Mouse (Mus musculus): Measurements from ENCODE around the gene Ggt1.
"Not testable (repeated sequence)": the region's sequence is repeated elsewhere in the genome, so short reads cannot be mapped to it uniquely, and the experiment has no call there.

The Ggt1 gene

DNA sequence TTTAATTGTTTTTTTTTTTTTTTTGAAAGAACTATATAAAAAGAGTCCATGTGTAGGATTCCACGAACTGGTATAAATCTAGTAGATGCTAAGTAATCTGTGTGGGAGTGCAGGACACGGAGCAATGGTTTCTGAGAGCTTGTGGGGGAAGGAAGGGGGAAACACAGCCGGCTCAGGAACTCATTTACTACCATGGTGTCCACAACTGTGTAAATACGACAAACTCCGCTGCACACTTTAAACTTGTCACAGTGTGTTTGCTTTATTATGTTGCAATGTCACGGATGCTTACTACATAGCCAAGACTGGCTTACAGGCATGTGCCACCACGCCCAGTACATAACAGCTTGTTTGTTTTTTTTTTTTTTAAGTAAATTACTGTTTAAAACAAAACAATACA, 11.5 kb upstream of the Ggt1 start:
- no peak for DNase-seq (ENCODE audit: extremely low spot score, low spot score)

DNA sequence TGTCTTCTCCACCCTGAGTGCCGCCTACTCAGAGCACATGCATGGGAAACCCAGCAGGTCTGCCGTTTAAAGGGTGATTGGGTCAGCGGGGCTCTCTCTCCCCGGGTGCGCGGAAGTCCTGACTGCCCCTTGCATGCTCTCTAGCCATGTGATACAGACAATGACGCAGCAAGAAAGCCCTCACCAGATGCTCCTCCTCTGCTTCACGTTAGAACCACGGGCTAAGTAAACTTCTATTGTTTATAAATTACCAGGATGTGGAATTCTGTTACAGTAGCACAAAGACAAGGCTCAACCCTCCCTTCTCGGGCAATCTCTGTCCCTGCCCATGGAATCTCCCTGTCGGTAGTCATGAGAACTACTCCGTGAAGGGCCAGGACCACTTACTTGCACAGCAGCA, 10.2 kb upstream of the Ggt1 start:
- no peak for DNase-seq (ENCODE audit: extremely low spot score, low spot score)

DNA sequence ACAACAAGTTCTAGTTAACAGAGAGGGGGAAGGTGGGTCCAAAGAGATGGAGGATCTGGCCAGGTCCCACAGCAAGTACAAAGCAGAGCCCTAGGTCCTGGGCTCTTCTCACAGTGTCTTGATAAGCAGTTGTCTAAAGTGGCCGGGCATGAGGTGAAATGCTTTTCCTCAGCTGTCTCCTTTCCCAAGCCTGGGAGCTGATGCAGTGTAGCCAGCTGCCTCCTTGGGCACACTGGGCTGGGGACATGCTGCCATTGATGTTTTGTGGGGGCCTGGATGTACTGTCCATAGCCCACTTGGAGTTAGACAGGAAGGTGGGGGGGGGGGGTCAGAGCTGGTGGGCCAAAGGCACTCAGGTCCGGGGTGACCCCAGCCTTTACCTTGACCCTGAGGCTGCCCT, 9.3 kb upstream of the Ggt1 start:
- DNase-seq (ENCODE audit: extremely low spot score, low spot score), result no peak

DNA sequence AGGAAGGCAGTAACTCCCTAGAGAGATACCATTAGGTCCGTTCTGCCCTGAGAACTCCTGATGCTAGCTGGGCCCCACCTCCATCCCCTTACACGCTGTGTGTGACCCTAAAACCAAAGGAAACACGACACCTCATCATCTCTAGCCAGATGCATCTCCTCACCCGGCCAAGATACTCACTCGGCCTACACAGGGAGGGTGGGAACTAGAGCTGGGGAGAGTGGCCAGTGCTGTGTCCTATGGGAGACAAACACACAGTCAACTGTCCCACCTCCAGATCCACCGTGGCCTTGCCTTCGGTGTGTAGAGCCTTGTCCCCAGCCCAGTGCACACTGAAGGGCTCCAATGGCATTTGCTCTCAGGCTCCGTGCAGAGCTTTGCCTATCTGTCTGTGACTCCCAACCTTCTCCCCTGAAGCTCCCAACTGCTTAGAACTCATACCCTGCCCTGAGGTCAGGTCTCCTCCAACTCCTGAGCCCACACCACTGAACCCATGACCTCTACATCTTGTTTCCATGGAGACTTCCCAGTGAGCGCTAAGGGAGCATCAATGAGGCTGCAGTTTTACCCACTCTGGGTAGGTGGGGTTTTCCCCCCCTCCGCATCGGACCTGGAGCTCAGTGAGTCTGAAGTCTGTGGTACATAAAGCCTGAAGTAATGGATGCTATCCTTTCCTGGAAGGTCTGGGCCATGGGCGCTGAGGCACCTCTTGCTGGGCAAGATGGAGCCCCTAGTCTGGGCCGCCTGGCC, 8.5 kb upstream of the Ggt1 start:
- no peak for DNase-seq (ENCODE audit: extremely low spot score, low spot score)

DNA sequence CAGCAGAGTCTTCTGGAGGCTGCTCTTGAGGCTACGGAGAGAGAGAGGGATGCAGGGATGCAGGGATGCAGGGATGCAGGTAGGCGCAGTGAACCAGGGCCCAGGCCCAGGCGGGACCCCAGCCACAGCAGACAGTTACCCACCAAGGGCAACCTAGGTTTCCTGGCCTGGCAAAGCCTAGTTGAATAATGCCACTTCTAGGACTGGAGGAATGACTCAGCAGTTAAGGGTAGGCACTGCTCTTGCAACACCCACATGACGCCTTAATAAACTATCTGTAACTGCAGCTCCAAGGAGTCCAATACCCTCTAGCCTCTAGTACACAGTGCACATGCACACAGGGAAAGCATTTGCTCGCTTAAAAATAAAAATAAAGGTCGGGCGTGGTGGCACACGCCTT, 7.3 kb upstream of the Ggt1 start:
- DNase-seq (ENCODE audit: extremely low spot score, low spot score), result no peak

DNA sequence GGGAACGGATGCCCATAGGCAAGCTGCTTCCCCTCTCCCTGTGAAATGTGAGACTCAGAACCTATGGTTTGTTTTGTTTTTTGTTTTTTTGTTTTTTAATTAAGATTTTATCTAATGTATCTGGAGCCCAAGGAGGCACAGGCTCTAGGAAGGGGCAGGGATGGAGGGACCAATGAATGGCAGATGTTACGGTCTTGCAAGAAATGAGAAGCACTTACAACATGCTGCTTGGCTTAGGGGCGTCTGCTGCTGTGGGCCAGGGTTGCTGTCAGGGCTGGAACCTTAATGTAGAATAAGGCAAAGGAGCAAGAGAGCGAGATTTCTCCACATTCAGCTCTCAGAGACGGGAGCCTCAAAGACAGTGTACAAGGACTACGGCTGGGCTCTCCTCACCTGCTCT, 5.8 kb upstream of the Ggt1 start:
- DNase-seq (ENCODE audit: extremely low spot score, low spot score), result no peak

DNA sequence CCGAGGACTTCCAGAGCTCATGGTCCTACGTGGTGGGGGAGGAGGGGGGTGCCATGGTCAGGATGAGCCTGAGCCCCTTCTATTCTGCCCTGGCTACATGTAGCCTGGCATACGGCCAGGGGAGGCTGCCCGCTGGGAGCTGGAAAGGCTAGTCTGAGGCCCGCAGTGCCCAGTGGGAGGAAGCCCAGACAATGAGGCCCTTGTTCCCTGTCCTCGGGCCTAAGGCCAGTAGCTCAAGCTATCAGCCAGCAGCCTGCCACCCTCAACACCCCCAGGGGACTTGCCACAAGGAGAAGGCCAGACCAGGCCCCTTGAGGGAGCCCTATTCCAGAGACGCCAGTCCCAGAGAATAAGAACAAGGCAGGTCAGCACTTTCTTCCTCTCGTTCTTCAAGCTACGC, 5.4 kb upstream of the Ggt1 start:
- DNase-seq (ENCODE audit: extremely low spot score, low spot score), result no peak

DNA sequence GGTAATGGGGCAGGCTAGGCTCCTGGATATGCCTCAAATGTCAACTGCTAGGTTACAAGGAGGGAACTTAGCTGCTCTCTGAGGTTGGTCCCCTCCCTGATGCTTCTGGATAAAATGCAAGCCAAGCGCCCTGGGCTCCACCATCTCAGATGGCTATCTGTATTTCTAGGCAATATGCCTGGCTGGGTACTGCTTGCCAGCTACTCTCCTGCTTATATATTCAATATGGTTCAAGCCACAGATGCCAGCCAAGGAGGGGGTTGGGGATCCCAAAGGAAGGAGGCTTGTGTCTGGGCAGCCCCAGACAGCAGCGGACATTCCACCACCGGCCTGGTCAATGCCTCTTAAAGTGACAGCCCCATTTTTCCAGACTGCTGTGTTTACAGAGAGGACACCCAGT, 2.9 kb upstream of the Ggt1 start:
- DNase-seq (ENCODE audit: extremely low spot score, low spot score), result no peak

DNA sequence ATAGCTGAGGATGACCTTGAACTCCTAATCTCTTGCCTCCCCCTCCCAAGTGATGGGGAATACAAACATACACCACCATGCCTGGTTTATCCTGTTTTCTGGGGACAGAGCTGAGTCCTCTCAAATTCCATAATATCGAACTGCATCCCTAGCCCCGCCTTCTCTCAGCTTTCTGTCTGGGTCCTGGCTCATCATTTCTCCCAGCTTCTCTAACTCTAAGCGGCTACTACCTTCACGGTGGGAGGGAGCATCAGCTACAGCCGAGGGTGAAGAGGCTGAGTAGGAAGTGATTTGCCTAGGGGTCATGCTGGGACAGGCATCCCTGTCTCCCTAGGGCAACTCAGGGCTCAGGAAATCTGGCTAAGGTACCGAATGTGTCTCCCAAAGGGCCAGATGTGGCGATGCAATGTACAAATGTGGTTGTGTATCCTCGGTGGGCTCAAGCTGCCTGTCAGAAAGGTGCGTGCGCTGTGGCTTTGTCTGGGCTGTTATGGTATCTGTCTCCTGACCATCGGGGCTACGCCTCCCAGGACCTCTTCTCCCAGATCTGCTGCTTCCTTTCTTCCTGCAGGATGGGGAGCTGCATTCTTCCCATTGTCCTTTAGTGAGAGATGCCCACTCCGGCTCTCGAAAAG, 2.2 kb upstream of the Ggt1 start:
- no peak for DNase-seq (ENCODE audit: extremely low spot score, low spot score)

DNA sequence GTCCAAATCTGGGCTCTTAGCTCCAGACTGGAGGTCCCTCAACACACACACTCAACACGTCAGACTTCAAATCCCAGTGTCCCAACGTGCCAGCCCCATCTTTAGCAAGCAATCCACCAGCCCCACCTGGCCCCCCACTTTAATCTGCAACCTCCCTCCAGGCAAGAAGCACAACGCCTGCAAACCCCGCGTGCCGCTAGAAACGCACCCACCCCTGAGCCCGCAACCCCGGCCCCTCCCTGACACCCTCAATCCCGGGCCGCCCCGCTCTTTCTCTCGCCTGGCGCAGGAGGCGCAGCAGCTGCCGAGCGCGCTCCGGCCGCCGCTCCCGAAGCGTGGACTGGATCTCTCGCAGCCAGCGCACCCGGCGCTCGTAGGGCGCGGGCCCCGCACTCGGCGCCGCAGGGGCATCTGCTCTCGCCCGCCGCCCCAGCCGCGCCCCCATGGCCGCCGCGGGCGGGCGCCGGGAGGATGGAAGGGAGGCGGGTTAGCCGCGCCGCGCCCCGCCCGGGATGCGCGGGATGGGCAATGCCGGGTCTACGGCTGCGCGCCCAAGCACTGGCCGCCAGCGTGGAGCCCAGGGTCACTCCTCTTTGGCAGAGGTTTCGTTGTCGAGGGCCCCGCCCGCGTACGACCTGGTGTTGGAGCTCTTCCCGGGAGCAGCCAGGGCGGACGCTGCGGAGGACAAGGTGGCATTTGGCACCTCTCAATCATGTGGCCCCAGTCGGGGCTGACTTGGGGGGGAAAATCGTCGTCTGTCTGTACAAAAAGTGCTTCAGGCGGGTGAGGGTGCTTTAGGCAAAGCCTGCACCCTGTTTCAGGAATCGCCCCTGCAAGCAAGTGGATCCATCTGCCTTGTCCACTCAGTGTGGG, 1.5 kb upstream of the Ggt1 start, which contains the start of gene Lrrc75b:
Gene Lrrc75b, minus strand, starts transcription at position 655 of the 873 bp plus-strand sequence.
- DNase-seq (ENCODE audit: extremely low spot score, low spot score), result peak; percentile 67

DNA sequence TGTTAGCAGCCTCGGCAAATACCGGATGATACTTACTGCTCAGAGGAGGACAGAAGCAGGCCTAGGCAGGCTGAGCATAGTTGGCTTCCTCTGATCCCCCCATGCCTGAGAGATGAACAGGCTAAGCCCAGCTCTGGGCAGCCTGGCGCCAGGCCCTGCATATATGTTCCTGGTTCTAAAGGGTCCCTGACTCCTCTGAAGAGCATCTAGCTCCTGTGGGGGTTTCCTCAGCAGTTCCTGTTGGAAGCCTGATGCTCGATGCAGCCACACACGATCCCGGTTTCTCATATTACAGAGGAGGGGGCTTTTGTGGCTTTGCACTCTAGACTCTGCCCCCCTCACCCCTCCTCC, 880 bp upstream of the Ggt1 start:
- DNase-seq (ENCODE audit: extremely low spot score, low spot score), result no peak

DNA sequence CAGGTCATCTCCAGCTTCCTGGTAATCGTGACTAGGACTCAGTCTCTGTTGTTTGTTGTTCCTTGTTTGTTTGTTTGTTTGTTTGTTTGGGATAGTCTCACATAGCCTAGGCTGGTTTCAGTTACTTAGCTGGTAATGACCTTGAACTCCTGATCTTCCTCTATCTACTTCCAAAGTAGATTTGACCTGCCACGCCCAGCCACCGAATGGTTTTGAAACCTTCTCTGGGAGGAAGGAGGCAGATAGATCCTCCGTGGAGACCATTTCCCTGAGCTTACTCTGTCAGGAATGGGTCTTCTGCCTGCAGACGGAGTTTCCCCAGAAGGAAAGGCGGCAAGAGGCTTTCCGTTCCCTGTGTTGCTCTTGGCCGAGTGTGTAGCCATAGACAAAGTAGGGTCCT, 1.2 kb downstream of the Ggt1 start:
- DNase-seq (ENCODE audit: extremely low spot score, low spot score), result no peak

DNA sequence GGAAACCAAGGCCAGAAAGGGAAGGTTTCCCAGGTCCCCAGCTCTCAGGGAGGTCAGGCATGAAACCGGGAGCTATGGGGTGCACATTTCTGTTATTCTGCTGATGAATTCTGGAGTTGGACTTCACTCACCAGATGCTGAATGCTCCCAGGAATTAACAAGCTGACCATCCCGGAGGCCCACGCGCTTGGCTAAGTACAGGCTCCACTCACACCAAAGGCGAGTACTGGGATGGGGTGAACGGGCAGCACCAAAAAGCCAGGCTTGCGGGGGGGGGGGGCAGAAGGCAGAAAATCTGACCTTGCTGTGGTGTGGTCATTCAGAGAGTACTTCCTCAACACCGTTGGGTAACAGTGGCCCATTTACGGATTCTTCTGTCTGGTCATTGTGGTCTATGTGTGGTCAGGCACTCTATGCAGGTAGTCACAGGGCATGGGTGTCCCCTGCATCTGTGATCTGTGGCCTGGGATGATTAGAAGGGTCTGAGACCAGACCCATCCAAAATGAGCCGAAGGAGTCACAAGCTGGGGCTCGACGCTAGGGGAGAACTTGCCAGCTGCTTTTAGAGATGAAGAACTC, 3.4 kb downstream of the Ggt1 start:
- no peak for DNase-seq (ENCODE audit: extremely low spot score, low spot score)

DNA sequence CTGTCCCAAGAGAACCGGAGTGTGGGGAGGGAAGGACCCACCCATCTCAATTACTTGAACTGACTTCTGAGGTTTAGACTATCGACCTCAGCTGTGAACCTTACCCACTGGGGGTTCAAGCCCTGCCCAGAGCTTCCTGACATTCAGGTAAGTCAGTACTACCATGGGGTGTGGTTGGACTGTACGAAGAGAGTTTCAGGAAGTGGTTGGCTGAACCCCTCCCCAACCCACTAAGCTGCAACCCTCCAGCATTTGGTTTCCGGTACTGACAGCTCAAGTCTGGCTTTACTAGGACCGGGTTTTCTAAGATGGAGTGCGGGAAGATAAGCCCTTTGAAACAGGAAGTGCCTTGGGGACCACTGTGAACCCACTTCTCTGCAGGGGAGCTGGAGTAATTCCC, 4.0 kb downstream of the Ggt1 start:
- DNase-seq (ENCODE audit: extremely low spot score, low spot score), result no peak

DNA sequence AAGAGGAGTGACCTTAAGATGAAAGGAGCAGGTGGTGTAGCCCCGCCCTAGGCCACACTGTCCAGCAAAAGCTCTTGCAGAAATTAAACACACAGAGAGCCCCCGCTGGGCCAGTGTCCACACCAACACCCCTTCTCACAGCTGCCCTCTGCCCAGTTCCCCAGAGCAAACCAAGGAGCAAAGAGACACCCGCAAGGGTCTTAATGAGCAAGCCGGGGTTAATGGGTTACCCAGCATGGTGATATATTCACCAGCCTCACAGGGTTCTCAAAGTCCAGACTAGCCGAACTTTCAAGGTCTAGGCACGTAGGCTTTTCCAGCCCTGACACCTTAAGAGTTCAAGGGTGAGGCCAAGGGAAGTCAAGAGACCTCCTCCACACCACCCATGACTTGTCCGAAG, 4.5 kb downstream of the Ggt1 start:
- DNase-seq (ENCODE audit: extremely low spot score, low spot score), result no peak

DNA sequence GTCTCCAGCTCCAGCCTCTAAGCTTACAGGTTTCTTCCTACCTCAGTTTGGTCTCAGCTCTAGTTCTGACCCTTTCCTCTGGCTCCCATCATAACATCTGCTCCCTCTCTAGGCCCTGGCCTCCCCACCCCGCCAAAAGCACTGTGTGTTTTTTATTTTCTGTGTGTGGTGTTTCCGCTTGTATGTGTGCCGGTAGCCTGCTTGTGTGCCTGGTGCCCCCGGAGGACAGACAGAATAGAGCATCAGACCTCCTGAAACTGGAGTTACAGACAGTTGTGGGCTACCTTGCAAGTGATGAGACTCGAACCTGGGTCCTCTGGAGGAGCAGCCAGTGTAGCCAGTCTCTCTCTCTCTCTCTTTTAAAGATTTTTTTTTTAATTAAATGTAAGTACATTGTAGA, 4.9 kb downstream of the Ggt1 start:
- no peak for DNase-seq (ENCODE audit: extremely low spot score, low spot score)

DNA sequence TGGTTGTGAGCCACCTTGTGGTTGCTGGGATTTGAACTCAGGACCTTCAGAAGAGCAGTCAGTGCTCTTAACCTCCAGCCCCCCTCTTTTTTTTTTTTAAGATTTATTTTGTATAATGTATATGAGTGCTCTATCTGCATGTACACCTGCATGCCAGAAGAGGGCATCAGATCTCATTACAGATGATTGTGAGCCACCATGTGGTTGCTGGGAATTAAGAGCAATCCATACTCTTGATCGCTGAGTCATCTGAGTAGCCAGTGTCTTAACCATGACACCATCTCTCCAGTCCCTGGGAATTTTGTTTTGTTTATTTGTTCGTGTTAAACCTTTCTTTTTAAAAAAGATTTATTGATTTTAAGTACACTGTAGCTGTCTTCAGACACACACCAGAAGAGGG, 5.4 kb downstream of the Ggt1 start:
- not testable (repeated sequence) for DNase-seq (ENCODE audit: extremely low spot score, low spot score)

DNA sequence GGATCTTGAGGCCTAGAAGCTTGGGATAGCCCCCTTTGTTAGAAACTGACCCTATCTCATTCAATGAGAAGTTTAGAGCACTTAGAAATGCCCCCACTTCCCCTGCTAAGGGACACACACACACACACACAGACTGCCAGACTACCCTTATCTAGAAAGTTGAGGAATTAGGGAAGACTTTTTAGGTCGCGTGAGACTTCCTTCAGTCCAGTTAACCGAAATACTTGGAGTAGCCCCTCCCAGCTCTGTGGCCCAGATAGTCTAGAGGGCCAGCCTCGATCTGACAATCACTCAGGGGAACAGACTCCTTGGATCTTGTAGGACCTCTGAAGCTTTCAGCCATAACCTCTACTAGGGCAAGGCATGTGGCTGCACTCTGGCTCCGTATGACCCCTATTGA, 6.6 kb downstream of the Ggt1 start:
- DNase-seq (ENCODE audit: extremely low spot score, low spot score), result no peak

DNA sequence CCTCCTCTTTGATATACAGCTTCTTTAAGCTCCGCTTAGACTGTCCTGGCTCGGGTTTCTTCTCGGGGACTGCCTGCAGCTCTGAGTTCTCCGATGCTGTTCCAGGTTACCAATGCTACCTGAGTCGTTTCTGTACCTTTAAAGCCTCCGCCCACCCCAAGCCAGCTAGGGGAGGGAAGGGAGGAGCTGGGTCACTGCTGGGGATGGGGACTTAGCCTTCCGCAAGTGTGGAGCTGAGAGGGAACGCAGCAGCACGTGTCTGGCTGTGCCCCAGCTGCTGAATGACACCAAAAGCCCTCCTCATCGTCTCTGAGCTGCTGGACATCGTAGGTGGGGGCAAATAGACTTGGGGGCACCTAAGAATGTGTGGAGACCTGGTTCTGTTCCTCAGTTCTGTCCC, 7.0 kb downstream of the Ggt1 start:
- DNase-seq (ENCODE audit: extremely low spot score, low spot score), result no peak

DNA sequence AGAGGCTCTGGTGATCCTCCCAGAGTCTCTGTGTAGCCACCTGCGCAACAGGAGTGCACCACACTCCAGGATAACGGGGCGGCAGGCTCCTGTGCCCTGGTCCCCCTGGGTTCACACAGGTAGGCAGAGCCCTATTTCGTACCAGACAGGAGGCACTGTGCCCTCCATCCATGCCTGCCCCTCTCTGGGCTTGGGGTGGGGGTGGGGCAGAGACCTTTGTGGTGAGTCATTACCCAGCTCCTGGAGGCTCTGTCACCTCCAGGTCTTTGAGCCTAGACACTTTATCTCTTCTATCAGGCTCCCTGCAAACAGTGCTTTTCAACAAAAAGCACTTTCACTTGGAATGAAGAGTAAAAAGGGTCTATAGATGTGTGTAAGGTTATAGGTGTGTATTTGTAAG, 7.4 kb downstream of the Ggt1 start:
- no peak for DNase-seq (ENCODE audit: extremely low spot score, low spot score)

DNA sequence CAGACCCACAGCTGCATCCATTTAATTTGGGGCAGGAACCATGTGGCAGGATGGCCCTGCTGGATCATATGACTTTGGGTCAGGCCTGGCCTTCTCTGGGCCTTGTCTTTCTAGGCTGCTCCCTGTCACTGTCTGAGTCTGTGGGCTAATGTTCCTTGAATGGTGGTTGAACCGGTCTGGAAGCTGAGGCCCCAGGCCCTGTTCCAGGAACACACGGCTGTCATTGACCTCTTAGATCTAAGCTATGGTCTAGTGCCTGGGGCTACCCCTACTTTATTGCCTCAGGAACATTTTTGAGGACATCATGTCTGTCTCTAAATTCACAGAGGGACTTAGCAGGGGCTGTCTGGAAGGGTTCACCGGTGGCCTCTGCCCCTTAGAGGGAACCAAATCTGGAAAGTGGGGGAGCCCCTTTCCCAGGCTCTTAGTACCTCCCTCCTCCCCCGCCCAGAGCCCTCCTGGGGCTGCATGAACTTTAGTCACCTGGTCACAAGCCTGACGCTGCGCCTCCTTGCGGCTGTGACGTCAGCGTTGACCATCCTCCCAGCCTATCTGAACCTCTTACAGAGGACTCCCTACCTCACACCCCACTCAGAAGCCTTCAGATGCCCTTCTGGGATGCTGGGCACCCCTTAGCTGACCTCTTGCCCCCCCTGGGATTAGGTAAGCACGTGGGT, 9.7 kb downstream of the Ggt1 start:
- no peak for DNase-seq (ENCODE audit: extremely low spot score, low spot score)

DNA sequence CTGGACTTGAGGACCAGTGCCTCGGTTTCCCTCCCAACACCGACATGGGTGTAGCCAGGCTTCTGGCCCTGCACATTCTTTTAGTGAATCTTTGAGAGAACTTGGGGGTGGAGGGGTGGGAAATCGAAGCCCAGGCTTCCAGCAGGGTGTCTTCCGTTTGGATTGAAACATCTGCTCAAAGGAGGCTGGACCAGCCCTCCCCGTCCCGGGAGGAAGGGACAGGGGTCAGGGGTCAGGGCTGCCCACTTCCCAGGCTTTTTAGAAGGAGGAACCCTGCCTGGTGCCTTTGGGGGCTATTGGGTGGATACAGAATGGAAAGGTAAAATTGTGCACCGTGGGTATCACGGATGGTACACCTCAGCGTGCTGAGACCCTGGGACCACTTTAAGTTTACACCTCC, 10.5 kb downstream of the Ggt1 start:
- no peak for DNase-seq (ENCODE audit: extremely low spot score, low spot score)
